In genomic region chr1:127834202-127834601, GRCm38 (mm10) we compare ENCODE assay signal across 28 mouse cellular contexts. TPM values are rescaled to one million over a fixed set of nuclear protein-coding genes. Genes with fewer than 3 reads are reported as not detected.
"Had no signal": no experiment of that assay in that cellular context is flagged by ENCODE, and none has a peak within 500 bp of the region (broad histone marks: within the 10 kb centered on the region; RNA-seq: fewer than 3 reads in every experiment).

No protein-coding gene starts in this region.

- ATAC-seq: forebrain, postnatal 0 days; hindbrain, postnatal 0 days; intestine, embryonic 16.5 days had no signal

- H3K9ac ChIP-seq: forebrain, postnatal 0 days; heart, embryonic 13.5 days; heart, embryonic 15.5 days; hindbrain, embryonic 13.5 days; hindbrain, embryonic 15.5 days; kidney, embryonic 15.5 days; limb, embryonic 13.5 days had no signal

- H3K9me3 ChIP-seq: heart, embryonic 13.5 days; heart, embryonic 15.5 days; hindbrain, embryonic 13.5 days; hindbrain, embryonic 15.5 days; kidney, embryonic 15.5 days; limb, embryonic 13.5 days had no signal

- H3K4me1 ChIP-seq: hindbrain, embryonic 13.5 days; hindbrain, embryonic 15.5 days; kidney, embryonic 15.5 days; limb, embryonic 13.5 days had no signal

- H3K4me3 ChIP-seq: heart, adult 2 months; heart, embryonic 13.5 days; heart, embryonic 15.5 days; hindbrain, embryonic 13.5 days; hindbrain, embryonic 15.5 days; kidney, embryonic 15.5 days; limb, embryonic 13.5 days had no signal

- H3K27ac ChIP-seq: heart, adult 2 months; heart, embryonic 13.5 days; heart, embryonic 15.5 days; hindbrain, embryonic 13.5 days; hindbrain, embryonic 15.5 days; hindbrain, postnatal 0 days; kidney, embryonic 15.5 days; kidney, postnatal 0 days; limb, embryonic 13.5 days had no signal

- DNase-seq: forebrain, postnatal 0 days; gastrocnemius, postnatal 14 days; gastrocnemius, postnatal 36 days; heart, adult 11 months; heart, adult 2 months; heart, postnatal 14 days; heart, postnatal 36 days; kidney, adult 11 months; kidney, adult 2 months; kidney, adult 9 months; kidney, postnatal 14 days; kidney, postnatal 36 days; layer of hippocampus, adult 9-11 months; layer of hippocampus, postnatal 36 days; left cerebral cortex, postnatal 4 days had no signal

- H3K4me2 ChIP-seq: heart, embryonic 11.5 days; heart, embryonic 13.5 days; heart, embryonic 15.5 days; hindbrain, embryonic 13.5 days; hindbrain, embryonic 15.5 days; kidney, embryonic 15.5 days; limb, embryonic 13.5 days had no signal

- H3K27me3 ChIP-seq: heart, embryonic 13.5 days; heart, embryonic 15.5 days; hindbrain, embryonic 13.5 days; hindbrain, embryonic 15.5 days; kidney, embryonic 15.5 days; limb, embryonic 13.5 days had no signal

- H3K36me3 ChIP-seq: heart, embryonic 13.5 days; heart, embryonic 15.5 days; hindbrain, embryonic 13.5 days; hindbrain, embryonic 15.5 days; kidney, embryonic 15.5 days; limb, embryonic 13.5 days had no signal

RNA-seq across cellular contexts. Expression of gene Map3k19, which starts 20.6 kb away (rescaled TPM):
- total RNA-seq: gastrocnemius, postnatal 14 days; gastrocnemius, postnatal 36 days had no signal
- polyA plus RNA-seq: heart, embryonic 11.5 days; heart, postnatal 0 days; intestine, embryonic 14.5 days; intestine, embryonic 16.5 days; kidney, embryonic 15.5 days; kidney, postnatal 0 days; limb, embryonic 11.5 days; limb, embryonic 13.5 days had no signal
